Comparison of ENCODE assay signal across 8 mouse cellular contexts in the genomic region with DNA sequence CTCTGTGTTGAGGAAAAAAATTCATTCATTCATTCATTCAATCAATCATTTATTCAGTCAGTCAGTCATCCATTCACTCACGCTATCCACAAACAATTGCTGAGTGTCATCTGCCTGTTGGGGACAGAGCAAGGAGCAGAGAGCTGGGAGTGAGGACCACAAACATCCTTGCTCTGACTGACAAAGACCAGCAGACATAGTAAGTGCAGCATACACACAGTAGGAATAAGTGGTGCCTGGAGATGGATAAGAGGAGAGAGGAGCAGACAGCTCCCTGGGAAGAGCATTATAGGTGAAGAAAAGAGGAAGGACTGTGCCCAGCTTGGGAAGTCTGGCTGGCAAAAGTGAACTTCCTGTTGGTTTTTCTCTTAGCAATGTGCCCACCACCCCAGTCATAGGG. TPM values are rescaled to one million over a fixed set of nuclear protein-coding genes. Genes with fewer than 3 reads are reported as not detected.
DNase-seq lines count a peak whose midpoint lies in the region; ATAC-seq and TF ChIP-seq lines count a peak whose summit lies in the region.

No protein-coding gene starts in this region.

- DNase-seq in kidney, adult 11 months: no peak
- no peak for DNase-seq in limb, embryonic 10.5 days (ENCODE audit: low spot score)
- DNase-seq in urinary bladder, adult 18-20 months (ENCODE audit: low spot score in 2 of 2): no peak
- DNase-seq in left cerebral cortex, postnatal 36 days (ENCODE audit: low spot score in 2 of 2): no peak
- DNase-seq in hindbrain, embryonic 14.5 days (ENCODE audit: low spot score): no peak

- H3K4me2 ChIP-seq in kidney, embryonic 15.5 days: peak overlapping the region; percentile 44
- H3K4me2 ChIP-seq in hindbrain, embryonic 14.5 days (replicated peaks): no peak overlapping the region

- intact Hi-C loops in left cerebral cortex, postnatal 36 days (cut with DNase I): no loop called here

- no peak overlapping the region for H3K9ac ChIP-seq in kidney, embryonic 15.5 days
- no peak overlapping the region for H3K9ac ChIP-seq in hindbrain, embryonic 14.5 days

- no peak for TF ChIP-seq CTCF in E14TG2a.4 (conservative IDR thresholded peaks at IDR 0.05; ENCODE audit: low read length)

- ATAC-seq in kidney, embryonic 15.5 days (replicated peaks; ENCODE audit: low FRiP score): no peak
- ATAC-seq in CD4-positive, CD25-positive, alpha-beta regulatory T cell, adult 4 months: peak; percentile 16
- ATAC-seq in hindbrain, embryonic 14.5 days (ENCODE audit: low FRiP score): no peak

- H3K27me3 ChIP-seq in kidney, embryonic 15.5 days: no peaks in the 10 kb centered on the region
- H3K27me3 ChIP-seq in E14TG2a.4 (ENCODE audit: insufficient read depth, low read length): no peaks in the 10 kb centered on the region
- H3K27me3 ChIP-seq in limb, embryonic 10.5 days (ENCODE audit: low read depth, poor library complexity, severe bottlenecking): no peaks in the 10 kb centered on the region
- H3K27me3 ChIP-seq in hindbrain, embryonic 14.5 days (ENCODE audit: control insufficient read depth, insufficient read depth, low read length): no peaks in the 10 kb centered on the region

- H3K4me3 ChIP-seq in kidney, embryonic 15.5 days (replicated peaks): no peak overlapping the region
- H3K4me3 ChIP-seq in E14TG2a.4 (replicated peaks; ENCODE audit: low read length): peak overlapping the region; percentile 59
- H3K4me3 ChIP-seq in limb, embryonic 10.5 days: no peak overlapping the region
- H3K4me3 ChIP-seq in hindbrain, embryonic 14.5 days (replicated peaks; ENCODE audit: low read length): no peak overlapping the region

- H3K9me3 ChIP-seq in kidney, embryonic 15.5 days (replicated peaks): no peaks in the 10 kb centered on the region
- H3K9me3 ChIP-seq in E14TG2a.4 (ENCODE audit: low read length): no peaks in the 10 kb centered on the region
- no peaks in the 10 kb centered on the region for H3K9me3 ChIP-seq in limb, embryonic 10.5 days (replicated peaks)
- no peaks in the 10 kb centered on the region for H3K9me3 ChIP-seq in hindbrain, embryonic 14.5 days (ENCODE audit: control insufficient read depth, low read length)

- WGBS in kidney, embryonic 15.5 days: 73% methylated on average over 1 of the region's 1 CpGs
- 81% methylated on average over 1 of the region's 1 CpGs for WGBS in limb, embryonic 10.5 days
- WGBS in hindbrain, embryonic 14.5 days: 87% methylated on average over 1 of the region's 1 CpGs

- H3K4me1 ChIP-seq in kidney, embryonic 15.5 days: peaks cover 9% of the 10 kb centered on the region
- peaks cover 60% of the 10 kb centered on the region for H3K4me1 ChIP-seq in E14TG2a.4 (replicated peaks; ENCODE audit: low read depth, low read length)
- peaks cover 9% of the 10 kb centered on the region for H3K4me1 ChIP-seq in limb, embryonic 10.5 days
- no peaks in the 10 kb centered on the region for H3K4me1 ChIP-seq in hindbrain, embryonic 14.5 days (replicated peaks; ENCODE audit: control insufficient read depth, insufficient read depth, low read length)

- no peaks in the 10 kb centered on the region for H3K36me3 ChIP-seq in kidney, embryonic 15.5 days
- H3K36me3 ChIP-seq in E14TG2a.4 (ENCODE audit: insufficient read depth, low read length): no peaks in the 10 kb centered on the region
- no peaks in the 10 kb centered on the region for H3K36me3 ChIP-seq in limb, embryonic 10.5 days
- no peaks in the 10 kb centered on the region for H3K36me3 ChIP-seq in hindbrain, embryonic 14.5 days (replicated peaks; ENCODE audit: control insufficient read depth, insufficient read depth)

- H3K27ac ChIP-seq in kidney, embryonic 15.5 days: peak overlapping the region; percentile 54; the same call in 1 of the 2 replicates
- peak overlapping the region; percentile 85 for H3K27ac ChIP-seq in limb, embryonic 10.5 days
- no peak overlapping the region for H3K27ac ChIP-seq in hindbrain, embryonic 14.5 days

RNA-seq across cellular contexts. Expression of a gene that starts 21.0 kb away (rescaled TPM):
- 8.4 and 9.5 TPM in 2 replicates for polyA plus RNA-seq in kidney, embryonic 15.5 days (2015; fragmentation: Nextera tagmentation; extraction: Ambion mirVana)
- polyA plus RNA-seq in CD4-positive, CD25-positive, alpha-beta regulatory T cell, adult 4 months (2017; shearing (Covaris generic)): 1 to 10 TPM in 1 of 2 experiments, under 1 TPM in 1; 0.36 to 1.9 TPM
- polyA plus RNA-seq in limb, embryonic 10.5 days (2016; fragmentation: Nextera tagmentation; extraction: Ambion mirVana): 2.8 and 2.9 TPM in 2 replicates
- total RNA-seq in left cerebral cortex, postnatal 36 days (2021): 10 to 100 TPM; 82.2 to 94.0 TPM
- 12.6 and 12.8 TPM in 2 replicates for polyA plus RNA-seq in hindbrain, embryonic 14.5 days (2014; fragmentation: Nextera tagmentation; extraction: Ambion mirVana)
